Mouse (Mus musculus) ovary, postnatal 14 days (tissue): Measurements from ENCODE around the gene Rassf4.
"Not testable (repeated sequence)": the region's sequence is repeated elsewhere in the genome, so short reads cannot be mapped to it uniquely, and the experiment has no call there.

Source experiments
- DNase-seq: peaks from one replicate; pipeline ENCODE4 v3.0.0; 2022; ENCODE audit warnings: low spot score

Rassf4 gene

GRCm38 (mm10) chr6:116636581-116637235 lies 37.0 kb downstream of the Rassf4 start:
- no peak for DNase-seq

- no peak for DNase-seq
These were observed 38.2 kb downstream of the Rassf4 start for GRCm38 (mm10) chr6:116635251-116636180.

- DNase-seq, result no peak
These were observed 39.7 kb downstream of the Rassf4 start for GRCm38 (mm10) chr6:116633741-116634695.

- DNase-seq, result peak; percentile 67
These were observed 41.6 kb downstream of the Rassf4 start for GRCm38 (mm10) chr6:116632129-116632528.

GRCm38 (mm10) chr6:116629766-116630165 lies 44.0 kb downstream of the Rassf4 start:
- no peak for DNase-seq

GRCm38 (mm10) chr6:116628539-116629171 lies 45.1 kb downstream of the Rassf4 start, which contains the start of gene Zfp422:
TSS of gene Zfp422 (minus strand) at chr6:116628999.
- DNase-seq, result peak; percentile 51

GRCm38 (mm10) chr6:116628095-116628494 lies 45.7 kb downstream of the Rassf4 start:
- DNase-seq, result no peak

- DNase-seq, result not testable (repeated sequence)
These were observed 47.3 kb downstream of the Rassf4 start for GRCm38 (mm10) chr6:116626417-116626816.

- DNase-seq, result no peak
These were observed 52.3 kb downstream of the Rassf4 start for GRCm38 (mm10) chr6:116621318-116622023.

- DNase-seq, result no peak
These were observed 55.7 kb downstream of the Rassf4 start for GRCm38 (mm10) chr6:116618073-116618472.

GRCm38 (mm10) chr6:116615719-116616118 lies 58.0 kb downstream of the Rassf4 start:
- DNase-seq, result no peak

GRCm38 (mm10) chr6:116607230-116607629 lies 66.5 kb downstream of the Rassf4 start:
- no peak for DNase-seq

GRCm38 (mm10) chr6:116600969-116601368 lies 72.8 kb downstream of the Rassf4 start:
- DNase-seq, result not testable (repeated sequence)

GRCm38 (mm10) chr6:116584095-116584494 lies 89.7 kb downstream of the Rassf4 start, which contains the start of gene Olfr215:
TSS of gene Olfr215 (minus strand) at chr6:116584195.
- DNase-seq, result no peak
